Mouse (Mus musculus) hindbrain, embryonic 13.5 days (tissue): ENCODE data around the gene Dusp22. TPM values are rescaled to one million over a fixed set of nuclear protein-coding genes. Genes with fewer than 3 reads are reported as not detected.

Experiments used
- ATAC-seq: fragments of 200-750 bp; cut with Nextera tagmentation; 2 replicates; pipeline ENCODE4 v1.8.0; 2017; ENCODE audit warnings: moderate TSS enrichment; ENCODE audit not compliant: low FRiP score
- H3K27ac ChIP-seq: fragments of 300-500 bp; sonication (generic); 2 replicates; pipeline ENCODE4 v1.5.1; 2015; ENCODE audit warnings: inconsistent platforms, mild to moderate bottlenecking, moderate library complexity
- H3K27me3 ChIP-seq: fragments of 300-500 bp; sonication (generic); 2 replicates; pipeline ENCODE4 v1.6.1; 2015; ENCODE audit warnings: mild to moderate bottlenecking, inconsistent platforms
- H3K36me3 ChIP-seq: fragments of 300-500 bp; sonication (generic); 2 replicates; pipeline ENCODE4 v1.6.1; 2015; ENCODE audit warnings: mild to moderate bottlenecking, inconsistent platforms
- H3K4me1 ChIP-seq: fragments of 300-500 bp; sonication (generic); replicated peaks from 2 replicates; pipeline ENCODE4 v1.6.1; 2015; ENCODE audit warnings: inconsistent platforms
- H3K4me2 ChIP-seq: fragments of 300-500 bp; sonication (generic); 2 replicates; pipeline ENCODE4 v1.6.1; 2015; ENCODE audit warnings: inconsistent platforms, mild to moderate bottlenecking, moderate library complexity
- H3K4me3 ChIP-seq: fragments of 300-500 bp; sonication (generic); 2 replicates; pipeline ENCODE4 v1.5.1; 2015; ENCODE audit warnings: mild to moderate bottlenecking, inconsistent platforms
- H3K9ac ChIP-seq: fragments of 300-500 bp; sonication (generic); 2 replicates; pipeline ENCODE4 v1.6.1; 2015; ENCODE audit warnings: mild to moderate bottlenecking, inconsistent platforms
- H3K9me3 ChIP-seq: fragments of 300-500 bp; sonication (generic); 2 replicates; pipeline ENCODE4 v1.6.1; 2016; ENCODE audit warnings: inconsistent platforms
- WGBS: fragments of 180-500 bp; shearing (Covaris S2); methylation state at CpG from one replicate; pipeline ENCODE4 v1.1.7; 2015; 5-methylcytosine and 5-hydroxymethylcytosine counted together
- polyA plus RNA-seq: library from polyadenylated mRNA; unstranded; fragments of >200 nt; fragmentation: Nextera tagmentation; extraction: Ambion mirVana; gene quantifications from 2 replicates; pipeline ENCODE4 v1.2.1, GENCODE M21; 2015

Dusp22 gene
- polyA plus RNA-seq, 1 experiment from 2014 or later, result 19.6 TPM

DNA sequence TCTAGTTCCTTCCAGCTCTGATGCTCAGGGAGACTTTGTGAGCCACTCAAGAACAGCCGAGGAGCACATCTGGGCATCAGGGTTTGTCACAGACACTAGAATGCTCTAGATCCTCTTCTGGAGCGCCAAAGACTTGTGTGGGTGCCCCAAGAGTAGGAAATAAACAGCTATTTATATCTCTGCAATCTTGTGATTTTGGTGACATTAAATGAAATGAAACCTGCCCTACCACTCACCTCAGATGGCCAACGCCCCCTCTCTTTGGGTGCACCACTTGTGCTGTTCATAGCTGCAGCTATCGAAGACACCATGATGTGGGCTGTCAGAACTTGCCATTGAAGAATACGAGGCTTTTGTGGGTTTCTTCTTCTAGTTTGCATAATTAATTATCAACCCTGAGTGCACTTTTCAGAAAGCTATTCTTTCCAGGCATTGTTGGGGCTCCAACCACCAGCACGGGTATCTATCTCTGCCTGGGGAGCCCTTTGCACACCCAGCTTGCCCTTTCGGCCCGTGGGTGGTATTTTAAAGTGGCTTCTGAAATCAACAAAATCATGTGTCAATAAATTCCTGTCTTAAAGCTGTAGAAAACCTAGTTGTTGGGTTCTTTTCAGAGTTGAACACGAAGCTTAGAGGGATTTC, 96.3 kb downstream of the Dusp22 start:
- WGBS, result 65% methylated on average over 9 of the region's 9 CpGs
- no peaks in the 10 kb centered on the region for H3K36me3 ChIP-seq
- no peaks in the 10 kb centered on the region for H3K9me3 ChIP-seq
- H3K27me3 ChIP-seq, result peaks cover 22% of the 10 kb centered on the region
- H3K4me2 ChIP-seq, result no peak overlapping the region
- no peak for ATAC-seq
- H3K4me3 ChIP-seq, result no peak overlapping the region
- no peak overlapping the region for H3K27ac ChIP-seq
- no peaks in the 10 kb centered on the region for H3K4me1 ChIP-seq
- H3K9ac ChIP-seq, result no peak overlapping the region

DNA sequence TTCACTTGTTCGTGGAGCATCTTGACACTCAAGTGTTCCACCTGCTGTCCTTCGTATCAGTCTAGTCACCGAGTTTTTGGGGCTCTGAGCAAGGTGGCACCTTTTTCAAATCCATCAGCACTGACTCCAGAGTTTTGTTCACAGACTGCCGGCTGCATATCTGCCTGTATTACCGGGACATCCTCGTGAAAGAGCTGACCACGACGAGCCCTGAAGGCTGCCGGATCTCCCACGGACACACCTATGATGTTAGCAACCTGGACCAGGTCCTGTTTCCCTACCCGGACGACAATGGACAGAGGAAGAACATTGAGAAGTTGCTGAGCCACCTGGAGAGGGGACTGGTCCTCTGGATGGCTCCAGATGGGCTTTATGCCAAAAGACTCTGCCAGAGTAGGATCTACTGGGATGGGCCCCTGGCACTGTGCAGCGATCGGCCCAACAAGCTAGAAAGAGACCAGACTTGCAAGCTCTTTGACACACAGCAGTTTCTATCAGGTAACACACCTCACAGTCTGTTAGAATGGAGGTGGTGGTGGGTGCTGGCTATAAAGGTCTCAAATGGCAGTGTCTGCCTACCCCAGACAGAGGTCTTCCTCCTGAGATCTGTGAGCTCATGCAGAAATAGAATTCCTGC, 97.6 kb downstream of the Dusp22 start:
- Histone ChIP-seq H3K27me3 (peaks cover 11% of the 10 kb centered on the region; the same call in 1 of the 2 replicates), H3K36me3 (no peaks in the 10 kb centered on the region), H3K4me2 (no peak overlapping the region), H3K9ac (no peak overlapping the region), H3K9me3 (no peaks in the 10 kb centered on the region), H3K4me3 (no peak overlapping the region), H3K27ac (no peak overlapping the region), H3K4me1 (no peaks in the 10 kb centered on the region)
- no peak for ATAC-seq
- whole genome bisulfite sequencing, result 91% methylated on average over 14 of the region's 14 CpGs

DNA sequence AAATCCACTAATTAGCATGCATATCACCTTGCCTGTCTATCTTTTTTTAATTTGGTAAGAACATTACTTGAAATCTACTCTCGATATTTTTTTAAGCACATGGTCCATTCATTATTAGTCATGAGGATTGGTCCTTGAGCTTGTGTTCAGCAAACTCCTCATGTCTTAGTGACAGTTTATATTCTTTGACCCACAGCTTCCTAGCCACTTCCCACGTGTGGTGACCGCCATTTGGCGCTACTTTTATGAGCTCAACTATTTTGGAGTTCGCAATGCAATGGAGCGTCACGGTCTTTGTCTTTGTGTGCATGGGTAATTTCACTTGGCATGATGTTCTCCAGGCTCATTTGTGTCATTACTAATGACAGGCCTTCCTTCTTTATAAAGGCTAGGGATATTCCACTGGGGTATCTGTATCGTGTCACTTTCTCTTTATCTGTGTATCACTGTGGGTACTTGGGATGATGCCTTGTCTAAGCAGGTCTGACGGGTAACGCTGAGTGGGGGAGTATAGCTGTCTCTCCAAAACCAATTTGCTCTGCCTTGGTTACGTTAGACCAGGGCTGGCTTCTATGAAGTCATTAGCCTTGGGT, 99.1 kb downstream of the Dusp22 start:
- Histone ChIP-seq H3K4me2 (no peak overlapping the region), H3K27ac (no peak overlapping the region), H3K36me3 (no peaks in the 10 kb centered on the region), H3K9ac (no peak overlapping the region), H3K4me3 (no peak overlapping the region), H3K27me3 (no peaks in the 10 kb centered on the region), H3K9me3 (no peaks in the 10 kb centered on the region), H3K4me1 (no peaks in the 10 kb centered on the region)
- whole genome bisulfite sequencing, result 82% methylated on average over 11 of the region's 11 CpGs
- ATAC-seq, result no peak

DNA sequence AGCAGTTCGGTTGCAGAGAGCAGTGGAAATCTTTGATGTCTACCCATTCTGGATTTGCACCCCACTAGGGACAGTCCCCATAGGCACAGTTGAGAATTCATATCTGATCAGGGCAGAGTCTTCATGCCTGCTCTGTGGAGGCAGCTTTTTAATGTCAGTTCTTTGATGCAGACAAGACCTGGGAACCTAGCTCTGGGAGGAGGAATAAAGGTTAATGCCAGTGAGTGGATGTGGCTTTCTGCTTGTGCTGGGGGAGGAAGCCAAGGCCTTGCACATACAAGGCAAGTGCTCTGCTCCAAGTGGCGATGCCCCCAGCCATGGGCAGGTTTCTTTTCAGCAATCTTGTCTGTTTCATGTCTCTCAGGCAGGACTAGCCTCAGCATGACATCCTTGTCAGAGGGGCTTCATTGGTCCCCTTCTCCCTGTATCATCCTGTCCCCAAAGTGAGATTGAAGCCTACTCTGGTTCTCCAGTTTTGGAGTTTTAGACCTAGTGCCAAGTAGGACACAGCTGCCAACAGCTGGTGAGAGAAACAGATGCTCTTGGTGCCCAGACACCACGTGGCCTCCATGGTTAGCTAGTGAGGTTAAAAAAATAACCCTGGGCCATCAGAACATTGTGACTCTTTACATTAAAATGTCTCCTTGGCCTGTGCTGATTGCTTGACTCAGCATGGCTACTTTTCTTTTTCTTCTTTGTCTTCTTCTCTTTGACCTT, 100.7 kb downstream of the Dusp22 start:
- Histone ChIP-seq H3K36me3 (no peaks in the 10 kb centered on the region), H3K27me3 (no peaks in the 10 kb centered on the region), H3K27ac (no peak overlapping the region), H3K4me1 (no peaks in the 10 kb centered on the region), H3K4me3 (no peak overlapping the region), H3K4me2 (no peak overlapping the region), H3K9ac (no peak overlapping the region), H3K9me3 (no peaks in the 10 kb centered on the region)
- ATAC-seq, result no peak
- 74% methylated on average over 3 of the region's 3 CpGs for WGBS

Other genes with a start within 250 kb of the Dusp22 start
- 275 and 283 TPM in 2 replicates for gene Uqcrfs1, start 114.6 kb upstream of the Dusp22 start, polyA plus RNA-seq
- 0.12 and 0.21 TPM in 2 replicates for gene Irf4, start 89.2 kb downstream of the Dusp22 start, polyA plus RNA-seq